Mouse (Mus musculus): ENCODE measurements around the gene Tmem35b. TPM values are rescaled to one million over a fixed set of nuclear protein-coding genes. Genes with fewer than 3 reads are reported as not detected.

Gene Tmem35b
- total RNA-seq, 1 experiment, result 3.7 TPM

DNA sequence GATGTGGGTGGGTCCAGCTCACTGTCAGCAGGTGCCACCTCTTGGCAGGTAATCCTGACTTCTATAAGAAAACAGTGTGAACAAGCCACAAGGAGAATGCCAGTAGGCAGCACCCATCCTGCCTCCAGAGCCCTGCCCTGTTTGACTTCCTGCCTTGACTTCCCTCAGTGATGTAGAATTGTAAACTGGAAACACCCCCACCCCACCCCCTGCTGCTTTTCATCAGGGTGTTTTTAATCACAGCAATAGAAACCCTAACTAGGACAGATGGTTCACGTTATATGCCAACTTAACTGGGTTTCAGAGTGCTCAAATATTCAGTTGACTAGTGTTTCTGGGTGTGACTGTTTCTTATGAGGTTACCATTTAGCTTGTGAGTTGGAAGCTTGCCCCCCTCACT lies 29.9 kb downstream of the Tmem35b start:
- Histone ChIP-seq H3K9ac (ENCODE audit: insufficient read depth, low read depth, low read length, poor library complexity, severe bottlenecking) (no peak overlapping the region), H3K4me1 (ENCODE audit: control insufficient read depth in 2 of 2, insufficient read depth in 2 of 2, low read length in 2 of 2, poor library complexity in 1 of 2) (0 out of 4 replicates have a peak, but pooled peaks cover 0 to 2% of the 10 kb centered on the region in 2 experiments), H3K9me3 (ENCODE audit: control insufficient read depth, insufficient read depth, low read depth, low read length) (no peaks in the 10 kb centered on the region), H3K27ac (ENCODE audit: insufficient read depth, low read depth, low read length, poor library complexity, severe bottlenecking) (no peak overlapping the region), H3K4me3 (ENCODE audit: insufficient read depth in 1 of 2, low read depth in 1 of 2, low read length in 2 of 2, poor library complexity in 1 of 2, severe bottlenecking in 1 of 2) (no peak overlapping the region), H3K36me3 (ENCODE audit: control insufficient read depth, insufficient read depth, low read length, poor library complexity, severe bottlenecking) (no peaks in the 10 kb centered on the region)
- in situ Hi-C loops (cut with MboI; ENCODE audit: low sequenced_read_pairs in 2 of 2, unreplicated experiment in 2 of 2), result loop anchor here in 1 of 2 experiments (10.0 kb wide), 1 partner anchor 91 kb away; the partner anchor contains the start of gene Smim12
- DNase-seq (ENCODE audit: low read depth, low spot score), result no peak
- TF ChIP-seq HCFC1 (IDR thresholded peaks at IDR 0.05; ENCODE audit: borderline replicate concordance, insufficient read depth, low read length), result no peak
- no peak for TF ChIP-seq ZC3H11A (IDR thresholded peaks at IDR 0.05; ENCODE audit: borderline replicate concordance, low read depth, low read length)
- TF ChIP-seq CHD2 (IDR thresholded peaks at IDR 0.05; ENCODE audit: low read depth, low read length), result no peak
- TF ChIP-seq MAFK (IDR thresholded peaks at IDR 0.05; ENCODE audit: insufficient read depth, low read depth, low read length), result no peak
- no peak for TF ChIP-seq ZNF384 (IDR thresholded peaks at IDR 0.05; ENCODE audit: low read depth, low read length)

GRCm38 (mm10) chr4:127155757-127156156 lies 32.3 kb downstream of the Tmem35b start:
- Histone ChIP-seq H3K36me3 (ENCODE audit: control insufficient read depth, insufficient read depth, low read length, poor library complexity, severe bottlenecking) (no peaks in the 10 kb centered on the region), H3K27ac (ENCODE audit: insufficient read depth, low read depth, low read length, poor library complexity, severe bottlenecking) (no peak overlapping the region), H3K4me3 (ENCODE audit: insufficient read depth in 1 of 2, low read depth in 1 of 2, low read length in 2 of 2, poor library complexity in 1 of 2, severe bottlenecking in 1 of 2) (no peak overlapping the region), H3K4me1 (ENCODE audit: control insufficient read depth in 2 of 2, insufficient read depth in 2 of 2, low read length in 2 of 2, poor library complexity in 1 of 2) (peaks cover 0 to 2% of the 10 kb centered on the region in 2 experiments; a peak in 1 of 4 replicates), H3K9me3 (ENCODE audit: control insufficient read depth, insufficient read depth, low read depth, low read length) (no peaks in the 10 kb centered on the region), H3K9ac (ENCODE audit: insufficient read depth, low read depth, low read length, poor library complexity, severe bottlenecking) (no peak overlapping the region)
- DNase-seq (ENCODE audit: low read depth, low spot score), result no peak
- peak; percentile 67; the same call in 1 of the 2 replicates for TF ChIP-seq ZC3H11A (IDR thresholded peaks at IDR 0.05; ENCODE audit: borderline replicate concordance, low read depth, low read length)
- no peak for TF ChIP-seq ZNF384 (IDR thresholded peaks at IDR 0.05; ENCODE audit: low read depth, low read length)
- in situ Hi-C loops (cut with MboI; ENCODE audit: low sequenced_read_pairs in 2 of 2, unreplicated experiment in 2 of 2), result loop anchor here in 1 of 2 experiments (10.0 kb wide), 1 partner anchor 89 kb away; the partner anchor contains the start of gene Smim12

DNA sequence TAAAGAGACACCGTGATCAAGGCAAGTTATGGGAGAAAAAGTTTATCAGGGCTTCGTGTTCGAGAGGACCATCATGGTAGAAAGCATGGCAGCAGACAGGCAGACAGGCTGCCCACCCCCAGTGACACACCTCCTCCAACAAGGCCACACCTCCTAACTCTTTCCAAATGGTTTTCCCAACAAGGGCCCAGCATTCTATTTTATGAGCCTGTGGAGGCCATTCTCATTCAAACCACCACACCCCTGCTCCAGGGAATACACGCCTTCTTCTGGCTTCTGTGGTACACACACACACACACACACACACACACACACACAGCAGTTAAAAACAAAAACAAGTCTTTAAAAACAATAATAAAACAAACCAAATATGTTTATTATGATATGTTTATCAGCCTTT lies 34.3 kb downstream of the Tmem35b start:
- in situ Hi-C loops (cut with MboI; ENCODE audit: low sequenced_read_pairs in 2 of 2, unreplicated experiment in 2 of 2), result loop anchor here in 1 of 2 experiments (10.0 kb wide), 1 partner anchor 87 kb away; the partner anchor contains the start of gene Smim12
- Histone ChIP-seq H3K9ac (ENCODE audit: insufficient read depth, low read depth, low read length, poor library complexity, severe bottlenecking) (no peak overlapping the region), H3K4me1 (ENCODE audit: control insufficient read depth in 2 of 2, insufficient read depth in 2 of 2, low read length in 2 of 2, poor library complexity in 1 of 2) (peaks cover 0 to 1% of the 10 kb centered on the region in 2 experiments; a peak in 1 of 4 replicates), H3K27ac (ENCODE audit: insufficient read depth, low read depth, low read length, poor library complexity, severe bottlenecking) (no peak overlapping the region), H3K9me3 (ENCODE audit: control insufficient read depth, insufficient read depth, low read depth, low read length) (no peaks in the 10 kb centered on the region), H3K4me3 (ENCODE audit: insufficient read depth in 1 of 2, low read depth in 1 of 2, low read length in 2 of 2, poor library complexity in 1 of 2, severe bottlenecking in 1 of 2) (no peak overlapping the region), H3K36me3 (ENCODE audit: control insufficient read depth, insufficient read depth, low read length, poor library complexity, severe bottlenecking) (no peaks in the 10 kb centered on the region)
- no peak for DNase-seq (ENCODE audit: low read depth, low spot score)
- TF ChIP-seq HCFC1 (IDR thresholded peaks at IDR 0.05; ENCODE audit: borderline replicate concordance, insufficient read depth, low read length), result no peak
- TF ChIP-seq MAFK (IDR thresholded peaks at IDR 0.05; ENCODE audit: insufficient read depth, low read depth, low read length), result no peak
- TF ChIP-seq ZNF384 (IDR thresholded peaks at IDR 0.05; ENCODE audit: low read depth, low read length), result no peak
- no peak for TF ChIP-seq CHD2 (IDR thresholded peaks at IDR 0.05; ENCODE audit: low read depth, low read length)
- TF ChIP-seq ZC3H11A (IDR thresholded peaks at IDR 0.05; ENCODE audit: borderline replicate concordance, low read depth, low read length), result no peak

- in situ Hi-C loops (cut with MboI; ENCODE audit: low sequenced_read_pairs in 2 of 2, unreplicated experiment in 2 of 2), result no loop called here
- no peaks in the 10 kb centered on the region for H3K9me3 ChIP-seq (ENCODE audit: control insufficient read depth, insufficient read depth, low read depth, low read length)
- no peak overlapping the region for H3K27ac ChIP-seq (ENCODE audit: insufficient read depth, low read depth, low read length, poor library complexity, severe bottlenecking)
- H3K4me1 ChIP-seq (ENCODE audit: control insufficient read depth in 2 of 2, insufficient read depth in 2 of 2, low read length in 2 of 2, poor library complexity in 1 of 2), result no peaks in the 10 kb centered on the region; a peak in 1 of 4 replicates
- H3K36me3 ChIP-seq (ENCODE audit: control insufficient read depth, insufficient read depth, low read length, poor library complexity, severe bottlenecking), result no peaks in the 10 kb centered on the region
- no peak for DNase-seq (ENCODE audit: low read depth, low spot score)
- H3K9ac ChIP-seq (ENCODE audit: insufficient read depth, low read depth, low read length, poor library complexity, severe bottlenecking), result no peak overlapping the region
- no peak overlapping the region for H3K4me3 ChIP-seq (ENCODE audit: insufficient read depth in 1 of 2, low read depth in 1 of 2, low read length in 2 of 2, poor library complexity in 1 of 2, severe bottlenecking in 1 of 2)
- no peak for TF ChIP-seq CHD2 (IDR thresholded peaks at IDR 0.05; ENCODE audit: low read depth, low read length)
- TF ChIP-seq MAFK (IDR thresholded peaks at IDR 0.05; ENCODE audit: insufficient read depth, low read depth, low read length), result no peak
- no peak for TF ChIP-seq ZC3H11A (IDR thresholded peaks at IDR 0.05; ENCODE audit: borderline replicate concordance, low read depth, low read length)
- no peak for TF ChIP-seq HCFC1 (IDR thresholded peaks at IDR 0.05; ENCODE audit: borderline replicate concordance, insufficient read depth, low read length)
- no peak for TF ChIP-seq ZNF384 (IDR thresholded peaks at IDR 0.05; ENCODE audit: low read depth, low read length)
These were observed 40.4 kb downstream of the Tmem35b start for GRCm38 (mm10) chr4:127163926-127164325.

GRCm38 (mm10) chr4:127167096-127167495 lies 43.6 kb downstream of the Tmem35b start:
- H3K4me1 ChIP-seq (ENCODE audit: control insufficient read depth in 2 of 2, insufficient read depth in 2 of 2, low read length in 2 of 2, poor library complexity in 1 of 2), result peaks cover 2 to 9% of the 10 kb centered on the region in 2 experiments; a peak in 2 of 4 replicates
- no peak overlapping the region for H3K9ac ChIP-seq (ENCODE audit: insufficient read depth, low read depth, low read length, poor library complexity, severe bottlenecking)
- TF ChIP-seq ZC3H11A (IDR thresholded peaks at IDR 0.05; ENCODE audit: borderline replicate concordance, low read depth, low read length), result no peak
- no peak for TF ChIP-seq MAFK (IDR thresholded peaks at IDR 0.05; ENCODE audit: insufficient read depth, low read depth, low read length)
- no peak for TF ChIP-seq HCFC1 (IDR thresholded peaks at IDR 0.05; ENCODE audit: borderline replicate concordance, insufficient read depth, low read length)
- no peak for TF ChIP-seq CHD2 (IDR thresholded peaks at IDR 0.05; ENCODE audit: low read depth, low read length)
- TF ChIP-seq ZNF384 (IDR thresholded peaks at IDR 0.05; ENCODE audit: low read depth, low read length), result no peak
- no peak overlapping the region for H3K27ac ChIP-seq (ENCODE audit: insufficient read depth, low read depth, low read length, poor library complexity, severe bottlenecking)
- in situ Hi-C loops (cut with MboI; ENCODE audit: low sequenced_read_pairs in 2 of 2, unreplicated experiment in 2 of 2), result no loop called here
- no peaks in the 10 kb centered on the region for H3K36me3 ChIP-seq (ENCODE audit: control insufficient read depth, insufficient read depth, low read length, poor library complexity, severe bottlenecking)
- no peak for DNase-seq (ENCODE audit: low read depth, low spot score)
- H3K9me3 ChIP-seq (ENCODE audit: control insufficient read depth, insufficient read depth, low read depth, low read length), result no peaks in the 10 kb centered on the region
- H3K4me3 ChIP-seq (ENCODE audit: insufficient read depth in 1 of 2, low read depth in 1 of 2, low read length in 2 of 2, poor library complexity in 1 of 2, severe bottlenecking in 1 of 2), result no peak overlapping the region

Measured in ES-E14 (cell line).